Mouse (Mus musculus) cerebellum, postnatal 25 days (tissue): ENCODE results near the gene Magi1.

ENCODE experiments used
- DNase-seq, 2 experiments: peaks; one replicate each; pipeline ENCODE4 v3.0.0; 2021; ENCODE audit warnings: mixed read lengths in 2 of 2

Gene Magi1

GRCm38 (mm10) chr6:93873536-93873935 lies 410.2 kb downstream of the Magi1 start:
- DNase-seq, result no peak

GRCm38 (mm10) chr6:93871516-93871915 lies 412.2 kb downstream of the Magi1 start:
- no peak for DNase-seq

- no peak for DNase-seq
These were observed 413.7 kb downstream of the Magi1 start for GRCm38 (mm10) chr6:93870023-93870422.

- no peak for DNase-seq
These were observed 421.5 kb downstream of the Magi1 start for GRCm38 (mm10) chr6:93862263-93862662.

GRCm38 (mm10) chr6:93856783-93857182 lies 426.9 kb downstream of the Magi1 start:
- DNase-seq, result no peak

- DNase-seq, result peak; percentile 50 to 66
These were observed 427.7 kb downstream of the Magi1 start for GRCm38 (mm10) chr6:93855806-93856641.

GRCm38 (mm10) chr6:93848942-93849790 lies 434.6 kb downstream of the Magi1 start:
- DNase-seq, result peak in 1 of 2 experiments; percentile 21

GRCm38 (mm10) chr6:93845498-93845897 lies 438.2 kb downstream of the Magi1 start:
- DNase-seq, result no peak

GRCm38 (mm10) chr6:93845080-93845479 lies 438.6 kb downstream of the Magi1 start:
- no peak for DNase-seq

GRCm38 (mm10) chr6:93844576-93844975 lies 439.1 kb downstream of the Magi1 start:
- peak; percentile 72 to 83 for DNase-seq

- DNase-seq, result peak; percentile 52 to 69
These were observed 445.3 kb downstream of the Magi1 start for GRCm38 (mm10) chr6:93838398-93838797.

- DNase-seq, result no peak
These were observed 447.1 kb downstream of the Magi1 start for GRCm38 (mm10) chr6:93836585-93836984.

GRCm38 (mm10) chr6:93835211-93835610 lies 448.5 kb downstream of the Magi1 start:
- DNase-seq, result no peak

GRCm38 (mm10) chr6:93828262-93828661 lies 455.5 kb downstream of the Magi1 start:
- DNase-seq, result no peak

- no peak for DNase-seq
These were observed 456.8 kb downstream of the Magi1 start for GRCm38 (mm10) chr6:93826875-93827274.

- no peak for DNase-seq
These were observed 461.4 kb downstream of the Magi1 start for GRCm38 (mm10) chr6:93822221-93822897.

- DNase-seq, result no peak
These were observed 462.2 kb downstream of the Magi1 start for GRCm38 (mm10) chr6:93821512-93821911.

- DNase-seq, result peak; percentile 96 to 98
These were observed 463.8 kb downstream of the Magi1 start for GRCm38 (mm10) chr6:93819888-93820287.

- DNase-seq, result peak; percentile 37 to 39
These were observed 464.4 kb downstream of the Magi1 start for GRCm38 (mm10) chr6:93819282-93819681.

- no peak for DNase-seq
These were observed 465.2 kb downstream of the Magi1 start for GRCm38 (mm10) chr6:93818494-93818893.

- DNase-seq, result peak; percentile 54 to 72
These were observed 478.2 kb downstream of the Magi1 start for GRCm38 (mm10) chr6:93805407-93805936.

GRCm38 (mm10) chr6:93802390-93802789 lies 481.3 kb downstream of the Magi1 start:
- DNase-seq, result no peak

GRCm38 (mm10) chr6:93800465-93800864 lies 483.3 kb downstream of the Magi1 start:
- DNase-seq, result peak in 1 of 2 experiments; percentile 32
